Mouse (Mus musculus): ENCODE results near the gene Dlgap3.

Gene Dlgap3

GRCm38 (mm10) chr4:127261601-127262000 lies 92.6 kb downstream of the Dlgap3 start:
- DNase-seq (ENCODE audit: low spot score): no peak

GRCm38 (mm10) chr4:127263438-127264182 lies 94.6 kb downstream of the Dlgap3 start:
- DNase-seq (ENCODE audit: low spot score): peak; percentile 17

- no peak for DNase-seq (ENCODE audit: low spot score)
Observed at GRCm38 (mm10) chr4:127264183-127264554, 95.2 kb downstream of the Dlgap3 start.

GRCm38 (mm10) chr4:127278451-127279001 lies 109.5 kb downstream of the Dlgap3 start:
- DNase-seq (ENCODE audit: low spot score): peak; percentile 34

- no peak for DNase-seq (ENCODE audit: low spot score)
Observed at GRCm38 (mm10) chr4:127279241-127279640, 110.2 kb downstream of the Dlgap3 start.
